Mouse (Mus musculus) small intestine, adult 2 months (tissue): ENCODE data around the gene Dennd5a.

ENCODE experiments used
- CTCF ChIP-seq: fragments of 200-500 bp; IDR thresholded peaks from 2 replicates; pipeline ENCODE4 v1.5.1; 2012; ENCODE audit warnings: low read depth, mild to moderate bottlenecking, control low read depth, inconsistent platforms, low read length, moderate library complexity, mixed read lengths; ENCODE audit not compliant: insufficient replicate concordance, insufficient read length; ENCODE audit errors: extremely low read depth
- POLR2A ChIP-seq: fragments of 200-500 bp; IDR thresholded peaks from 2 replicates; pipeline ENCODE4 v1.6.1; 2012; ENCODE audit warnings: low read depth, mild to moderate bottlenecking, control low read depth, inconsistent platforms, low read length, moderate library complexity

DNA sequence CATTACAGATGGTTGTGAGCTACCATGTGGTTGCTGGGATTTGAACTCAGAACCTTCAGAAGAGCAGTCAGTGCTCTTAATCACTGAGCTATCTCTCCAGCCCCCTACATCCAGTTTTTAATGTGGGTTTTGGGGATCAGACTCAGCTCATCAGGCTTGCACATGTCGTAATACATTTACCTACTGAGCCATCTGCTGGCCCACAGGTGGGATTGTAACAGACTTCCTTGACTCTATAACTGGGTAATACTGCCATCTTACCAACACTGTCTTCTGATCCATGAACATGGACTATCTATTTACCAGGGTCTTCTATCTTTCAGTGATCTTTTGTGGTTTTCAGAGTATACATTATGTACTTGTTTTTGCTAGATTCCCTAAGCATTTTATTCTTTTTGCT, 74.0 kb downstream of the Dennd5a start:
- TF ChIP-seq CTCF (no peak), POLR2A (no peak)
